Mouse (Mus musculus): Measurements from ENCODE around the gene Tcte1.

Tcte1 gene

GRCm38 (mm10) chr17:45546941-45547340 is 23.7 kb downstream of the Tcte1 start:
- DNase-seq (ENCODE audit: extremely low spot score, low read depth, low spot score) = no peak

GRCm38 (mm10) chr17:45547461-45548190 is 24.4 kb downstream of the Tcte1 start:
- DNase-seq (ENCODE audit: extremely low spot score, low read depth, low spot score) = no peak

- DNase-seq (ENCODE audit: extremely low spot score, low read depth, low spot score) = no peak
Observed at GRCm38 (mm10) chr17:45548541-45549512, 25.6 kb downstream of the Tcte1 start.

DNA sequence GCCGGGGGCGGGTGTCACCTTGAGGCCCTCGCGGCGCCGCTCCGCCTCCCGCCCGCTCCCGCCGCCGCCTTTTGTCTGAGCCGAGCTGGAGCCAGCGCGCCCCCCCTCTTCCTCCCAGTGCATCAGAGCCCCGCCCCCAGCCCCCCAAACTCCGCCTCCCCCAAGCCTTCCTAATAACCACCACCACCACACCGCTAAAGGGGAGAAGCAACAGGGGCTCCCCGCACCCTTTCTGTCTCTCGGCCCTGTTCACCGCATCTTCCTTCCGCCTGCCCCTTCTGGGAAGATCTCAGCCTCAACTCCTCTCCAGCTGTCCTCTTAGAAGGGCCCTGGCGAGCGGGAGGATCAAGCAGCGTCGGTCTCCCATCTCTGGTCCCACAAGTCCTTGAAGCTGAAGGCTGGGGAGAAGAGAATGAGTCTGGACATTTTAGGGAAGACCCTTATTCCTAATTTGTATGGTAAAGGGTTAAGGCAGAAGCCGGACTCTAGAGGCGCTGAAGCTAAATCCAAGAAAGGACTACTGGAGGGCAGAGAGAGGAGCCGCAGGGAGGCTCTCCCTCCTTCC is 26.5 kb downstream of the Tcte1 start, which contains the start of gene Tmem151b:
Tmem151b (minus strand) TSS at position 61 of the 565 bp plus-strand sequence.
- DNase-seq (ENCODE audit: extremely low spot score, low read depth, low spot score) = no peak

DNA sequence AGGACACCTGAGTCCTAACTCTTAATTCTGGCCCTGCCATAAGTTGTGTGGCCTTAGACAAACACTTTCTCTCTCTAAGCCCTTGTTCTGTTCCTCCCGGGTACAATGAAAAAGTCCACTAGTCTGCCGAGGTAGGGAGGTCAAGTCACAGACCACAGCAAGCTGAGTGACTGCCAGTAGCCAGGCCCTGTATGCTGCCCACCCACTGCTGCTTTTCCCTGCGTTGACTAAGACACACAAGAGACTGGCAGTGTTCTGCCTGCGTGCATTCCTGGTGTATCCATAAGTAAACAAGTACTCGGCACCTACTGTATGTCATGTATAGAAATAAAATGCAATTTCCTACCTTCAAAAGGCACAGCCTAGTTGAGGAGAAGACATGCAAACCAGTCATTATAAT is 27.0 kb downstream of the Tcte1 start:
- no peak for DNase-seq (ENCODE audit: extremely low spot score, low read depth, low spot score)

- DNase-seq (ENCODE audit: extremely low spot score, low read depth, low spot score) = no peak
Observed at GRCm38 (mm10) chr17:45551249-45551796, 28.1 kb downstream of the Tcte1 start.

GRCm38 (mm10) chr17:45551816-45552451 is 28.7 kb downstream of the Tcte1 start:
- no peak for DNase-seq (ENCODE audit: extremely low spot score, low read depth, low spot score)

GRCm38 (mm10) chr17:45553065-45553464 is 29.8 kb downstream of the Tcte1 start:
- DNase-seq (ENCODE audit: extremely low spot score, low read depth, low spot score) = no peak

DNA sequence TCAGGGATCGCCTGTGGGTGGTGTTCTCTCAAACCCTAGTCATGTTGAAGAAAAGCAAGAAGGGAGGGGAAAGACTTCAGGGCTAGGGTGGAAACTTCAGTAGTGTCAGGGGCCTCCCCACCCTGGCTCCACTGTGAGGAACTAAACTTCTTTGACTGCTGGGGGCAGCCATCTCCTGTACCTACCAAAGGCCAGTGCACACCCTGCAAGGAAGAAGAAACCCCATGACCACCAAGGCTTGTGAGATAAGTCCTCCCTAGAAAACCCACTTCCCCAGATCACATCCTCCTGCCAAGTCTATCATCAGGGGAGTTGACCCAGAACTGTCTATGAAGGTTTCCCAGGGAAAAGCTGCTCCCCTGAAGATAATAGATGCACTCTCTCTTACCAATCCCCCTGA is 31.2 kb downstream of the Tcte1 start:
- DNase-seq (ENCODE audit: extremely low spot score, low read depth, low spot score) = no peak

DNA sequence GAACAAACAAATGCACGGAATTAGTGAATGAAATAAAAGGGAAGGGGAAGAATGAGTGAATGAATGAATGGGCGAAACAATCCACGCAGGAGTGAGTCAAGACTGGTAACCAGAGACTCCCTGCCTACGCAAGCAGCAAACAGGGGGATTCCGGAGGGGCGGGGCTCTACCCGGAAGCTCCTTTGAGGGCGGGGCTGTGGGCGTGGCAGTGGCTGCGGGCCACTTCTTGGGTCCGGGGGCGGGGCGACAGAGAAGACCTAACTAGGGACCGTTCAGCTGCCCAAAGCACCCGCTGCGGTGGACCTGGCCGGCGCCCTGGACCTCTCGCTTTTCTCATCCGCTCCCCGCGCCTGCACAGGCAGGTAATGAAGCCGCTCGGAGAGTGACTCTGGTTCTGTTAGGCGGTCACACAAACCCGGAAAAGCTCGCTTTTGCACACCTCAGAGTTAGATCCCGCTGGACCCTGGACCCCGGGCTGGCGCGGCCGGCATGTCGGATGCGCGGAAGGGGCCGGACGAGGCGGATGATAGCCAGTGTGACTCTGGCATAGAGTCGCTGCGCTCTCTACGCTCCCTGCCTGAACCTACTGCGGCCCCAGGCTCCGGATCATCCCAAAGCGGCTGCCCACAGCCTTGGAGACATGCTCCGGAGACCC is 32.3 kb downstream of the Tcte1 start, which contains the start of gene Nfkbie:
Nfkbie (plus strand) TSS at position 252 of the 655 bp plus-strand sequence.
- no peak for DNase-seq (ENCODE audit: extremely low spot score, low read depth, low spot score)

GRCm38 (mm10) chr17:45556107-45556489 is 32.9 kb downstream of the Tcte1 start:
- DNase-seq (ENCODE audit: extremely low spot score, low read depth, low spot score) = no peak

GRCm38 (mm10) chr17:45556514-45557245 is 33.4 kb downstream of the Tcte1 start:
- DNase-seq (ENCODE audit: extremely low spot score, low read depth, low spot score) = no peak

DNA sequence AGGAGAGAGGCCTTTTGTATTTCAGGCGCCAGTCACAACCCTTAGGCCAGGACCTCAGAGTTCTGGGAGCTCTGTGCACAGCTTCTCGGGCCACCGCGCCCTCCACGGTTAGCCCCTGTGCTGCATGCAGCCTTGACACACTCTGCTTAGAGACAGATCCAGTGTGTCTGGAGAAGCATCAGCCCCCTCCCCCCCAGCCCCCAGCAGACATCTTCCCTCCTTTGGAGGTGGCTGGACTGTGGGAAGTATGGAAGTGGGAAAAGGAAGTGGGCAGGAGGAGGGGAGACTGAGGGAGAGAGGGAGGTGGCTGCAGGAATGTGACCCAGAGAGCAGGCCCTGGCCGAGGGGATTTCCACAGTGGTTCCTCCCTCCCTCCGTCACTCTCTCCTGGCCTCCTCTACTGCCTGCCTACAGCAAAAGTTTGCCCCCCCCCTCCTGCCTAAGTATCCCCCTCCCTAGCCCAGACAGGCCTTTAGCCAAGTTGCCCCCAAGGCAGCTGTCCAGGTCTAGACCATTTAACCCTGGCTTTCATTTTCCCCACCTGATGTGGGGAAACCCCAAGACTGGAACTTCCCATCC is 34.1 kb downstream of the Tcte1 start:
- DNase-seq (ENCODE audit: extremely low spot score, low read depth, low spot score) = no peak

- DNase-seq (ENCODE audit: extremely low spot score, low read depth, low spot score) = no peak
Observed at GRCm38 (mm10) chr17:45557998-45558862, 35.0 kb downstream of the Tcte1 start.

DNA sequence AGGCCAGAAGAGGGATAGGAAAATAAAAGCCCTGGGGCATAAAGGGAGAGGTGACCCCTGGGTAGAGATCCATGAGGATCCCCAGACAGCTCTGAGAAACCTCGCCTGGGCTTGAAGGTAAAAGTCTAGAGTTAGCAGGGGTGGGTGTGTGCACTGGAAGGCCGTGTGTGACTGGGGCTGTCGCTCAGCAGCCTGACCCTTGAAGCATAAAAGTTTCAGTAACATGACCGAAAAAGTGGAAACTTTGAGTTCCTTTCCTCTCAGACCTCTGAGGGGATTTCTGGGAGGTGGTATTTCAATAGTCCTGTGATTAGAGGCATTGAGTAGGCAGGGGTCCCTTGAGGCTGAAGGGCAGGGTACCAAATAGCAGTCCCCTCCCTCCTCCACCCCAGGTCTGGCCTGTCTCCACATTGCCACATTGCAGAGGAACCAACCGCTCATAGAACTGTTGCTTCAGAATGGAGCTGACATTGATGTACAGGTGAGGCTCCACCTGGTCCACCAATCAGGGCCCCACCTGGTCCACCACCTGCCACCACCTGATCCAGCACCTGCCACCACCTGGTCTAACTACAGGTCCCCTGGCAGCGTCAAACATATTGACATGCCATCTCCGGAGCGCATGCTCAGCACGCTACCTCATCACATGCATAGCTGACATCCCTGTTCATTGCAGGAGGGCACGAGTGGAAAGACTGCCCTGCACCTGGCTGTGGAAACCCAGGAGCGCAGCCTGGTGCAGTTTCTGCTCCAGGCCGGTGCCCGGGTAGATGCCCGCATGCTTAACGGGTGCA is 36.7 kb downstream of the Tcte1 start:
- no peak for DNase-seq (ENCODE audit: extremely low spot score, low read depth, low spot score)

DNA sequence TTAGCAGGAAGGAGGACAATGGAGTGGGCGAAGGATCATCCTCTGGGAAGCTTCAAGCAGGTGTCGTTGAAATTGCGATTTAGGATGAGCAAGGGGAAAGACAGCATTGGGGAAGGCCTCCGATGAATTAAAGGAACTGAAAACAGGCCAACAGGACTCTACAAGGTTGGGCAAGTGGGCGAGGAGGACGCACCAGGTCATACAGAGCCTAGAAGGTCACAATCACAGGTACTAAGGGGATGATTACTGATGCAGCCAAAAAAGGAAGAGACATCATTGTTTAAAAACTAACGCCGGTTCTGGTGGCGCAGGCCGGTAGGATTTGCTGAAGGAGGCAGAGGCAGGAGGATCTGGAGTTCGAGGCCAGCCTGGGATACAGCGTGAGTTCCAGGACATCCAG is 40.0 kb downstream of the Tcte1 start:
- DNase-seq (ENCODE audit: extremely low spot score, low read depth, low spot score) = no peak
